Mouse (Mus musculus): ENCODE data around the gene Topaz1. TPM values are rescaled to one million over a fixed set of nuclear protein-coding genes. Genes with fewer than 3 reads are reported as not detected.
A peak's percentile ranks its signal among the peaks of the same experiment; 100 is the strongest.

Gene Topaz1
- total RNA-seq, 1 experiment, result 0.49 TPM

DNA sequence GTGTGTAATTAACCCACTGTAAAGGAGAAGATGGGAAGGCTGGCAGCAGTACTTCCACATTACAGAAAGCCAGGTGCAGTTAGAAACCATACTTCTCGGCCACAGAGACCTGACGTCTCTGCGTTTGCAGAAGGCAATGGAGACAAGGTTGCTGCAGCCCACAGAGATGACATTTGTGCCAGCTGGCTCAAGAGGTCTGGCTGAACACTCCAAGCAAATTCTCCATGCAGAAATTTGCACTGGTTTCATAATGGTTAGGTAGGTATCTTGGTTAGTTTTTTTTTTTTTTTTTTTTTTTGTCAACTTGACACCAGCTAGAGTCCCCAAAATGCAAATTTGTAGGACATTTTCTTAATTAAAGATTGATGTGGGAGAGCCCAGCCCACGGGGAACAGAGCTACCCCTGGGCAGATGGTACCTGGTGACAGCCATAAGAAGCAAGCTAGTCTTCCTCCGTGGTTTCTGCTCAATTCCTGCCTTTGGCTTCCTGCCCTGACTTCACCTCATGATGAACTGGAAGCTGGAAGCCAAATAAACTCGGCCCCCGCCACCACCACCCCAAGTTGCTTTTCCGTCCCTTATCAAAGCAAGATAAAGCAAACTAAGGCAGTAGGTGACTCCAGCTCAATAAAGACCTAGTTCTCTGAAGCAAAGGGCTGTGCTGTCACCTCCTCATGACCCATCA lies 14.9 kb upstream of the Topaz1 start:
- H3K27ac ChIP-seq (ENCODE audit: insufficient read depth, low read depth, low read length, poor library complexity, severe bottlenecking), result no peak overlapping the region
- H3K4me1 ChIP-seq (ENCODE audit: control insufficient read depth in 2 of 2, insufficient read depth in 2 of 2, low read length in 2 of 2, poor library complexity in 1 of 2), result no peaks in the 10 kb centered on the region
- no peaks in the 10 kb centered on the region for H3K9me3 ChIP-seq (ENCODE audit: control insufficient read depth, insufficient read depth, low read depth, low read length)
- no peak overlapping the region for H3K4me3 ChIP-seq (ENCODE audit: insufficient read depth in 1 of 2, low read depth in 1 of 2, low read length in 2 of 2, poor library complexity in 1 of 2, severe bottlenecking in 1 of 2)
- in situ Hi-C loops (cut with MboI; ENCODE audit: low sequenced_read_pairs in 2 of 2, unreplicated experiment in 2 of 2), result loop anchor here in 1 of 2 experiments (10.0 kb wide), 1 partner anchor 163 kb away; no protein-coding TSS in a partner anchor
- DNase-seq (ENCODE audit: low read depth, low spot score), result no peak
- TF ChIP-seq ZC3H11A (IDR thresholded peaks at IDR 0.05; ENCODE audit: borderline replicate concordance, low read depth, low read length), result no peak
- no peak for TF ChIP-seq ZNF384 (IDR thresholded peaks at IDR 0.05; ENCODE audit: low read depth, low read length)
- no peak overlapping the region for H3K9ac ChIP-seq (ENCODE audit: insufficient read depth, low read depth, low read length, poor library complexity, severe bottlenecking)
- no peaks in the 10 kb centered on the region for H3K36me3 ChIP-seq (ENCODE audit: control insufficient read depth, insufficient read depth, low read length, poor library complexity, severe bottlenecking)

DNA sequence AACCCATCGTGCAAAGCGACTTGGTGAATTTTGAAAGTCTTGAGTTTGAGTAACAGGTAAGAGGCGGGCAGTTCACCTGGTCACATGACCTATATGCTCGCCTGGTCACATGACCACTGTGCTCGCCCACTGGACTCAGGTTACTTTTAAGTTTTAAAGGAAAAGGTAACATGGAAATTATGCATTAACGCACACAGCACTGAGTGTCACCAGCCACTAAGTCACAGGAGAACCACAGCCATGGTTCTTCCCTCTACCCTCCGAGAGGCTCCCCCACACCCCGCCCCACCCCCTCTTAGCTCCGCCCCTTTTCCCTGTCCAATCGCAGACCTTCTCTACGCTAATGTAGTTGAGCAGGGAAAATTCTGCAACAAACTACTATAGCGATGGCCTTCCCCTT lies 13.9 kb upstream of the Topaz1 start:
- no peaks in the 10 kb centered on the region for H3K4me1 ChIP-seq (ENCODE audit: control insufficient read depth in 2 of 2, insufficient read depth in 2 of 2, low read length in 2 of 2, poor library complexity in 1 of 2)
- H3K36me3 ChIP-seq (ENCODE audit: control insufficient read depth, insufficient read depth, low read length, poor library complexity, severe bottlenecking), result no peaks in the 10 kb centered on the region
- H3K27ac ChIP-seq (ENCODE audit: insufficient read depth, low read depth, low read length, poor library complexity, severe bottlenecking), result no peak overlapping the region
- H3K9ac ChIP-seq (ENCODE audit: insufficient read depth, low read depth, low read length, poor library complexity, severe bottlenecking), result no peak overlapping the region
- TF ChIP-seq MAFK (IDR thresholded peaks at IDR 0.05; ENCODE audit: insufficient read depth, low read depth, low read length) (no peak), ZNF384 (IDR thresholded peaks at IDR 0.05; ENCODE audit: low read depth, low read length) (no peak), HCFC1 (IDR thresholded peaks at IDR 0.05; ENCODE audit: borderline replicate concordance, insufficient read depth, low read length) (no peak), ZC3H11A (IDR thresholded peaks at IDR 0.05; ENCODE audit: borderline replicate concordance, low read depth, low read length) (no peak), CHD2 (IDR thresholded peaks at IDR 0.05; ENCODE audit: low read depth, low read length) (no peak)
- DNase-seq (ENCODE audit: low read depth, low spot score), result no peak
- peak overlapping the region; percentile 48 to 49; a peak in 3 of 4 replicates for H3K4me3 ChIP-seq (ENCODE audit: insufficient read depth in 1 of 2, low read depth in 1 of 2, low read length in 2 of 2, poor library complexity in 1 of 2, severe bottlenecking in 1 of 2)
- H3K9me3 ChIP-seq (ENCODE audit: control insufficient read depth, insufficient read depth, low read depth, low read length), result no peaks in the 10 kb centered on the region
- in situ Hi-C loops (cut with MboI; ENCODE audit: low sequenced_read_pairs in 2 of 2, unreplicated experiment in 2 of 2), result loop anchor here in 1 of 2 experiments (10.0 kb wide), 1 partner anchor 162 kb away; no protein-coding TSS in a partner anchor

DNA sequence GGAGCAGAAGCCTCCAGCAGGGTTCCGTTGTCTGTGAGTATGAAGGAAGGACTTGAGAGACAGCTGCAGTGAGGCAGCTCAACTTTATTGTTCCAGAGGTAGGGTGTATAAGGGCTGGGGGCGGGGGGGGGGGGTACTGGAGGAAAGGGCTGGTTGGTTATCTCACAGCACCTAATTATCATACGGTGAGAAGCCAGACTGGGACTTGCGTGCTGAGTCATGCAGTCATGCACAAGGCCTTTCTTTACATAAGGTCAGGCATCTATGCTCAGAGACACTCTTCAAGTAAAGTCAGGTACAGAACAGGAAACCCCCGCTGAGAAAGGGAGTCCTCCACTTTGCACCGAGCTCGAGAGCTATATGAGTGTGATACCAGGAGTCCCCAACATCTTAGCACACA lies 12.2 kb upstream of the Topaz1 start:
- Histone ChIP-seq H3K9ac (ENCODE audit: insufficient read depth, low read depth, low read length, poor library complexity, severe bottlenecking) (no peak overlapping the region), H3K9me3 (ENCODE audit: control insufficient read depth, insufficient read depth, low read depth, low read length) (no peaks in the 10 kb centered on the region), H3K36me3 (ENCODE audit: control insufficient read depth, insufficient read depth, low read length, poor library complexity, severe bottlenecking) (no peaks in the 10 kb centered on the region), H3K4me1 (ENCODE audit: control insufficient read depth in 2 of 2, insufficient read depth in 2 of 2, low read length in 2 of 2, poor library complexity in 1 of 2) (no peaks in the 10 kb centered on the region), H3K4me3 (ENCODE audit: insufficient read depth in 1 of 2, low read depth in 1 of 2, low read length in 2 of 2, poor library complexity in 1 of 2, severe bottlenecking in 1 of 2) (no peak overlapping the region), H3K27ac (ENCODE audit: insufficient read depth, low read depth, low read length, poor library complexity, severe bottlenecking) (no peak overlapping the region)
- TF ChIP-seq ZC3H11A (IDR thresholded peaks at IDR 0.05; ENCODE audit: borderline replicate concordance, low read depth, low read length) (no peak), HCFC1 (IDR thresholded peaks at IDR 0.05; ENCODE audit: borderline replicate concordance, insufficient read depth, low read length) (no peak), ZNF384 (IDR thresholded peaks at IDR 0.05; ENCODE audit: low read depth, low read length) (no peak), MAFK (IDR thresholded peaks at IDR 0.05; ENCODE audit: insufficient read depth, low read depth, low read length) (0 out of 2 replicates have a peak, but pooled peaks have one; percentile 26), CHD2 (IDR thresholded peaks at IDR 0.05; ENCODE audit: low read depth, low read length) (no peak)
- DNase-seq (ENCODE audit: low read depth, low spot score), result no peak
- in situ Hi-C loops (cut with MboI; ENCODE audit: low sequenced_read_pairs in 2 of 2, unreplicated experiment in 2 of 2), result loop anchor here in 1 of 2 experiments (10.0 kb wide), 1 partner anchor 160 kb away; no protein-coding TSS in a partner anchor

DNA sequence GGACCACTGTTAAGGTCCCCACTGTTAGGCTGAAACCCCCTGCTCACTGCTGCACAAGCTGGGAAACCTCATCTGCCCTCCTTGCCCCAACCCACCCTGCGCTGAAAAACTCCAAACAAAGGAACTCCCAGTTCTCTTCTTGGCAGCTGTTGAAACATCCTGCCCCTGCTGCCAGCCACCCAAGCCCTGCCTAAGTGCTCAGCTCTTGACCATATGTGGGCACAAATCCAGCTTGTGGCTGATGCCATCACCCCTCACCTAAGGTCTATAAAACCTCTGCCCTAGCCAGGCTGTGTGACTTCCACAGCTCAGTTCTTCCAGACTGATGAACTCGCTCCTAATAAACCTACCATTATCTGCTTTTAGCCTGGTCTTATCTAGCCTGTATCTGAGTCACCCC lies 11.1 kb upstream of the Topaz1 start:
- no peaks in the 10 kb centered on the region for H3K36me3 ChIP-seq (ENCODE audit: control insufficient read depth, insufficient read depth, low read length, poor library complexity, severe bottlenecking)
- DNase-seq (ENCODE audit: low read depth, low spot score), result no peak
- no peak overlapping the region for H3K9ac ChIP-seq (ENCODE audit: insufficient read depth, low read depth, low read length, poor library complexity, severe bottlenecking)
- no peak overlapping the region for H3K27ac ChIP-seq (ENCODE audit: insufficient read depth, low read depth, low read length, poor library complexity, severe bottlenecking)
- no peaks in the 10 kb centered on the region for H3K4me1 ChIP-seq (ENCODE audit: control insufficient read depth in 2 of 2, insufficient read depth in 2 of 2, low read length in 2 of 2, poor library complexity in 1 of 2)
- H3K4me3 ChIP-seq (ENCODE audit: insufficient read depth in 1 of 2, low read depth in 1 of 2, low read length in 2 of 2, poor library complexity in 1 of 2, severe bottlenecking in 1 of 2), result no peak overlapping the region
- in situ Hi-C loops (cut with MboI; ENCODE audit: low sequenced_read_pairs in 2 of 2, unreplicated experiment in 2 of 2), result loop anchor here in 1 of 2 experiments (10.0 kb wide), 1 partner anchor 159 kb away; no protein-coding TSS in a partner anchor
- TF ChIP-seq HCFC1 (IDR thresholded peaks at IDR 0.05; ENCODE audit: borderline replicate concordance, insufficient read depth, low read length) (no peak), MAFK (IDR thresholded peaks at IDR 0.05; ENCODE audit: insufficient read depth, low read depth, low read length) (no peak), ZC3H11A (IDR thresholded peaks at IDR 0.05; ENCODE audit: borderline replicate concordance, low read depth, low read length) (no peak), CHD2 (IDR thresholded peaks at IDR 0.05; ENCODE audit: low read depth, low read length) (no peak), ZNF384 (IDR thresholded peaks at IDR 0.05; ENCODE audit: low read depth, low read length) (no peak)
- H3K9me3 ChIP-seq (ENCODE audit: control insufficient read depth, insufficient read depth, low read depth, low read length), result no peaks in the 10 kb centered on the region

Data from ES-E14 (cell line).